Mouse (Mus musculus) urinary bladder, postnatal 36 days (tissue): Measurements from ENCODE around the gene Asap3.

Experiments used
- DNase-seq, 2 experiments: peaks; one replicate each; pipeline ENCODE4 v3.0.0; 2022; ENCODE audit warnings: low spot score in 2 of 2, mixed read lengths in 1 of 2

Asap3 gene

DNA sequence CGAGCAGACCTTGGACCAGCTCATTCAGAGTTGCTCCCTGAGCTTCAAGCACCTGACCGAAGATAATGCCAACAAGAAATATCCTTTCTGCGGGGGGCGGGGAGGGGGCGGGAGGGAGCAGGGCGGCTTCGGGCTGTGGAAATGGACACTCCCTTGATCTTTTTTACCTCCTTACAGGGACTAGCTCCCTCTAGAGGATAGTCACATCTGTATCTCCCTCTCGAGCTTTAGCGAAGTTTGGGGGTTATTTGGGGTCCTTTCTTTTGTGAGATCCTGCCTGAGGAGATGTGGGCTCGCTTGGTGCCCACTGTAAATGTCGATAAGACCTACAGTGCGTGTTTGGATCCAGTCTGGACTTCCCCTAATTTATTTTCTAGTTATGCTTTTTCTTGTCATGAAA lies 24.8 kb upstream of the Asap3 start:
- no peak for DNase-seq

DNA sequence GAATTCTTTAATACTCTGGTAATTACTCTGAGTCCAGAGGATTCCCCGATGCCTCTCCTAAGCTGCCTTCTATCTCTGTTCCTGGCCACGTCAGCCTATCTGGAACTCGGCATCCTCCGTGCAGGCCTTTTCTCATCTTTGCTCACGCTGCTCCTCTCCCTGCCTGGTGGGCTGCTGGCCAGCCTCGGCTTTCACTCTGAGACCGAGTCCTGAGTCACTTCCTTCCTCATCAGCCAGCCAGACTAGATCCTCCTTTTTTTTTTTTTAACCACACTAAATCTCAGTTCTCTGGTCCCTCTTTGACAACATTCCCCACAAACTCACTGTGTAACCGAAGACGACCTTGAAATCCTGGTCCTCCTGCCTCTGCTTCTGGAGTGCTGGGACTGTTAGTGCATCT lies 20.8 kb upstream of the Asap3 start:
- peak in 1 of 2 experiments; percentile 62 for DNase-seq

DNA sequence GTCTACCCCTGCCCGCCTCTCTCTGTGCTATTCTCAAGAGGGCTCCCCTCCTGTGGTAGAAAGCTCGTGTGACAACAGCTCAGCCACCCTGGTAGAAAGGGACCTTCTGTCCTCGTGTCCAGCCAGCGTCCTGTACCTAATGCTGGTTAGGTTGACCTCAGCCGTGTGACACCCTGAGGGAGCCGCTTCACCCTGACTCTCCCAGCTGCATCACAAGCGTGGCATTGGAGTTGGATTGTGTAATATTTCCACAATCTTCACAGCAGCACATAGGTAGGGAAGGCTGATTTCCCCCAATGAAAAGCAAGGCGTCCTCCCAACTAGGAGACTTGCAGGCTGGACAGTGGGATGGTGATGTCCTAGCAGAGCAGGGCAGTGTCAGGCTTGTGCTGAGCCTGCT lies 19.9 kb upstream of the Asap3 start:
- DNase-seq, result no peak

DNA sequence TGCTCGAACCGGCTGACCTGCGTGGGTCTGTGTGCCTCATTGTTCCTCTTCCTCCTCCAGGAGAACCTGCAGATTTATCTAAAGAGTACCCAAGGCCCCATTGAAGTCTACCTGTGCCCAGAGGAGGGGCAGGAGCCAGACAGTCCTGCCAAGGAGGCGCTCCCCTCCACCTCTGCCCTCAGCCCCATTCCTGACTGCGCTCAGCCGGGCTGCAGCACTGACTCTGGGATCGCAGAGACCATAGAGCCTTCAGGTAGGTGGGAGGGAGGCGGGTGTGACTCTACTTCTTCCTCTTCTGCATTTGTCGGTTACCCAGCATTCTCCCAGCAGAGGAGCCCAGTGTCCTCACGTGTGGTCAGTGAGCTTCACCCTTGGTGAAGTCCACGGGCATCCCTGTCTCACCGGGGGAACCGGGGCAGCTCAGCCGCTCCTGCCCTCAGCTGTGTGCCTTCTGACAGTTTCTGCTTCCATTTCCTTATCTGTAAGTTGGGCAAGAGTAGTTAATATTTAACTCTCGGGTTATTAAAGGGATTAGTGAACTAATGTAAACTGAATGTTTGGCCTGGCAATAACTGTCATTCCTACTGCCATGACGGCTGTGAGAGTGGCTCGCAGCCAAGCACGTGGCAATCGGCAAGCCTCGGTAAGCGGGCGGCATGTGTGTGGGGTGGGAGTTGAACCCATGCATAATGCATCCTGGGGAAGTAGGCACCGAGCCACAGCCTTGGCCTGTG lies 19.3 kb upstream of the Asap3 start:
- peak in 1 of 2 experiments; percentile 53 for DNase-seq

DNA sequence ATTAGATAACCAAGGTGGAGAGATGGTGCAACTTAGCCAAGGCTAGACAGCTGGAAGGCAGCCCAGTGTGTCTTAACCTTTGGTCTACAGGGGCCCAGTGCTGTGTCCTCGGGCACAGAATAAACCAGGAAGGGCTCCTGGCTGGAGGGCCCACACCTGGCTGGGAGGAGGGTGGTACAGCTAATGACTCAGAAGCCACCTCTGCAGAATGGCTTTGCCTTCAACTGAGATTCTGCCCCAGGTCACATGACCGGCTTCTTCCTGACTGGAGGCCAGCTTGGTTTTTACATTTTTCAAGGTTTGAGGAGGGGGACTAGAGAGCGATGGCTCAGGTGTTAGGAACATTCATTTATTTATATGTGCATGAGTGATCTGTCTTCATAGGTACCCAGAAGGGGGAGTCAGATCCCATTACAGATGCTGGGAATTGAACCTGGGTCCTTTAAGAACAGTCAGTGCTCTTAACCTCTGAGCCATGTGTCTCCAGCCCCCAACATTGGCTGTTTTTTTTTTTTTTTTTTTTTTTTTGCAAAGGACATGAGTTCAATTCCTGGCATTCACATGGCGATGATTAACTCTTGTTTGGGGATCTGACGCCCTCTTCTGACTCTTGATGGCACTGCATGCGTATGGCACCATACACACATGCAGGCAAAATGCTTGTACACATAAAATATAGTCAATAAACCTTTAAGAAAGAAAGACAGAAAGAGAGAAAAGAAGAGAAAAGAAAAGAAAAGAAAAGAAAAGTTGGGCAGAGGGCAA lies 17.0 kb upstream of the Asap3 start:
- DNase-seq, result no peak

DNA sequence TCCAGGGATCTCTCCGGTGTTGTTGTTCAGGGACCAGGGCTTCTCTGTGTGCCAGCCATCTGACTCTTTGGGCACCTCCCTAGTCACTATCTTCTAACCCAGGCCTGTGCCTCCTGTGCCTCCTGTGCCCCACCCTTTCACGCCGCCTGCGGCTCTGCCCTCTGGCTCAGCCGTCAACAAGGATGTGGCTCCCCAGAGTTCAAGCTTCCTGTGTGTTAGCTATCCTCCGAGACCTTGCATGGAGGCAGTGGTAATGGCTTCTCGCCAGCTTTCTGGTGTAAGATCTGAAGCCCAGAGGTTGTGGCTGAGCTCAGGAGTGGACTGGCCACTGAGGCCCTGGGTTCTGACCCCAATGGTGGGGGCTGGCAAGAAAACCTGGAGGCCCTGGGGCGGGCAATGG lies 16.3 kb upstream of the Asap3 start:
- no peak for DNase-seq

DNA sequence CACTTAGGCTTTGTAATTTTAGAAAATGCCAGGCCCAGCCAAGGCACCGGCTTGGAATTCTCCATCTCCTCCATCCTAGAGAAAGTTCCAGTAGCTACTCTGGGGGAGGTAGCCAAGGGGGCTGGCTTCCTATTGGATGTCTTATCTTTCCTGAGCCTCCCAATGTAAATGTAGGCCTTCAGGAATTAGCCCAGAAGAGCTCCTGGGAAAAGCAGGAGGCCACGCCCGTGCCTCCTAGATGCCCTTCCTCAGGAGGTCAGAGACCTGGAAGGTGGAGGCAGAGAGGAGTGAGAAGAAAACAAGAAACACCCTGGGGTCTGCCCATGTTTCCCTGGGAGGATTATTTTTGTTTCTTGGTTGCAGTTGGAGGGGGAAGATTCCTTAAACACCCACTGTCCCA lies 12.6 kb upstream of the Asap3 start:
- no peak for DNase-seq

DNA sequence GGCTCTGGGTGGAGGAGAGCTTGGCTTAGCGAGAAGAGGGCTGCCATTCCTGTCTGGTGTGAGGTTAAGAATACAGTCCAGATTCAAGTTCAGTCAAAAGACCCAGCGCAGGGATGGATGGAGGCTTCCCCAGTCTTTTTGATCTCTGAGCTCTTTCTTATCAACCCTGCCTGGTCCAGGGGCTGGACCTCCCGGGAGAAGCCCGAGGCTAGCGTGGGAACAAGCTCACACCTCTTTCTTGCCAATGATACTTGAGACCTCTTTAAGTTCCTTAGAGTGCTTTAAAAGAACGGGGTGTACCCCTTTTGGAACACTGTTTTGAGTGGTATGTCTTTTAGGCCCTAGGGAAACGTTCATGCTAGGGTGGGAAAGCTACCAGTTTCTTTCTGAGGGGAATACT lies 11.1 kb upstream of the Asap3 start:
- no peak for DNase-seq

DNA sequence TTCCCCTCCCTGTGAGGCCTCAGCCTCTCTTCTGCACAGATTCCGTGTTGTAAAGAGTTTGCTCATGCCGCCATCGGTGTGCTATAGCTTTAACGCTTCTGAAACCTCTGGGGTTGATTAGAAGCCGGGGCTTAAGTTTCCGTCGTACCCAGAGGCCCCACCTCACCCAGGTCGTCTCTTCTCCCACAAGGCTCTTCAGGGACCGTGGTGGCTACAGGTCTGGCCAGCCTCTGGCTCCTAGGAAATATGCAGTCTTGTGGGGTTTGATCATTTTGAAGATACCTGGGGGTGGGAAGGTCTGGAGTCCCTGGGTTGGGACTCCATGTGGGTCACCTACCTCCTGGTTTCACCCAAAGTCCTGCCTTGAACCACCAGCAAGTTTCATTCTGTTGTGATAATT lies 10.5 kb upstream of the Asap3 start:
- DNase-seq, result no peak

DNA sequence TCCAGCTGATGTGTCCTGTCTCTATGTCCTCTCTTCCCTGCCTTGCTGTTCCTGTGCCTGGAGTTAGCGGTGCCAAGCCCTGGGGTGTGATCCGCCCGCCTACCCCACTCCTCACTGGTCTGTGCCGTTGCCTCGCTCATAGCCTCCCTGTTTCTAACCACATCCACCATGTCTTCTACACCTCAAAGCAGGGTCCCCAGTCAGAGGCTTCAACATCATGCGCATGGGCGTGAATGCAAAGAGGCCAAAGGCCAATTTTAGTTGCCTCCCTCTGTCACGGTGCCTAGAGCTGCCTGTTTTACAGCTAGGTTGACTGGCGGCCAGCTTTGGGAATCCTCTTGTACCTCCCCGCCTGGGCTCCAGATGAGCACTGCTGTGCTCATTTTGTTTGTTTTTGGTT lies 10.0 kb upstream of the Asap3 start:
- DNase-seq, result no peak

DNA sequence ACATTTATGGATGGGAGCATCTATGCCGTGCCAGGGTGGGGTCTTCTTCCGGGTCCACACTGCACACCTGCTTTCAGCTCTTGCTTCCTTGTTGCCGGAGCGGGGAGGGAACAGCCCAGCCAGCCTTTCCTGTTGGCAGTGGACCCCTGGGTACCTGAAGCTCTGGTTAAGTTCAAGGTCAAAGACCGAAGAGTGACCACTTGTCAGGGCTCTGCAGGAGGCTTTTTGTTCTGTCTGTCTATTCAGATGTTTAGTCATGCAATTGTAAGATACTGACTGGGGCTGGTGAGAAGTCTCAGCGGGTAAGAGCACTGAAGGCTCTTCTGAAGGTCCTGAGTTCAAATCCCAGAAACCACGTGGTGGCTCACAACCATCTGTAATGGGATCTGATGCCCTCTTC lies 7.3 kb upstream of the Asap3 start:
- DNase-seq, result no peak

DNA sequence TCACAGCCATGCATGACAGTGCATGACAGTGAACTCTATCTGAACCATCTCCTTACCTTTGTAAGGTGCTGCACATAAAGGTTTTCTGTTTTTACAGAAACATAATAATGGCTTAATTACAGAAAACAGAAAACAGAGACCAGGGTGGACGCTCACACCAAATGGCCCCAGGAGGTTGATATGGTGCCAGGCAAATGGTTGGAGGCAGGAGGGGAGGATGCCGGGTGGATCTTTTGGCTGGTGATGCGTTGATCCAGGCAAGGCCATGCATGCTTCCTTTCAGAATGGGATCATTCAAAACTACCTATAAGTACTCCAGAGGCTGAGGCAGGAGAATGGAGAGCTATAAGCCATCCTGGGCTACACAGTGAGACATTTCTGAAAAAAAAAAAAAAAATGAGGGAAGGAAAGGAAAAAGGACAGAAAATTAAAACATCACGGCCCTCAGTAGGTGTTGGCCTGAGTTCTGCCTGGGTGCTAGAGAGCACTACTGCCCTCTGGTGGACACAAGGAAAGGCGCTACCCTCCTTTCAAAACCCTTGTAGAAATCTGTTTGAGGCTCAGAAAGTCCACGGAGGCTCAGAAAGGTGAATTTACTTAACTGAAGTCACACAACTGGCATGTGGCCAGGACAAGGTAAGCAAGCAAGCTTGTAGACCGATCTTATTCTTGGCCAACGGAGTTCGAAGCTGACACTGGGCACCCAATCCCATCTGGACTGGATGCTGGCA lies 6.4 kb upstream of the Asap3 start:
- DNase-seq, result no peak

DNA sequence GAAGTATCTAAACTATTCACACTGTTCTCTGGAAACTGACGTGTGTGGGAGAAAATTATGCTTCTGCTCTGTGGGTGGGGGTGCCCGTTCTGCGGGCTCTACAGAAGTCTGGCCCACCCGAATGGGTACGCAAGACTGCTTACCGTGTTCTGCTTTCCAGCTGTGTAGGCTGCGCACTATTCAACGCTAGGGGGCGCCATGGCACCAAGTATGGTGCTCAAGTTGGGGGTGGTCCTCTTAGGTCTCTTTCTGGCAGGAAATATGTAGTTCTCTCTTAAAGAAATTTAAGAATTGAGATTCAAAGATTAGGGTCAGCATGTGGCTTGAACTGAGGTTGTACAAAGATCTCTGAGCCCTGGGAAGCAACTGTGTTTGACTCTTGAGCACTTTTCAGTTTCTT lies 3.7 kb upstream of the Asap3 start:
- DNase-seq, result peak; percentile 62 to 71

DNA sequence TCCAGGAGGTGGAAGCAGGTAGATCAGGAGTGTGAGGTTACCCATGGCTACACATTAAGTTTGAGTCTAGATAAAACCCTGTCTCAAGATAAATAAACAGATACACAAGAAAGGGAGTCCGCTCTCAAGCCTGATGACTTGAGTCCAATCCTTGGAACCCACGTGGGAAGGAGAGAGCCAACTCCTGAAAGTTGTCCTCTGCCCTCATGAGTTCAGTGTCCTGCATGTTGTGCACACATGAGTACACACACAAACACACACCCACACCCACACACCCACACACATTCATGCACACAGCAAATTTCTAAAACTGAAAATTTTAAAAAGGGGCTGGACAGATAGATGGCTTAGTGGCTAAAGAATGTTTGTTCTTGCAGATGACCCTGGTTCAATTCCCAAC lies 1.4 kb upstream of the Asap3 start:
- no peak for DNase-seq

DNA sequence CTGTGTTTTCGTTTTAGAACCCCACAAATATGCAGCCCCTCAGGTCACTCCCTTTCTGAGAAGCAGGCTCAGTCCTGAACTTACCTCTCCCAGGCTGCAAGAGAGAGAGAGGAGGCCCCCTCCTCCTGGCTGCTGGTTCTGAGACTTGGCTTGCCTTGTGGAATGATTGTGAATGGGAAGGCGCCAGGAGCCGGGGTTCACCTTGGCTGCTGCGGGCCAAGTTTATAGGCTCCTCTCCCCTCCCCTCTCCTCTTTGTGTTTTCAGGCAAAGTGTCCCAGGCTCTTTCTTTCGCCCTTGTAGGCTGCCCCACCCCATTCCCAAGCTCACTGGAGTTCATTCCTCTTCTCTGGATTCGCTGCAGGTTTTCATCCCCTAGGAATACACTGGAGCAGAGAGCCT lies 778 bp downstream of the Asap3 start:
- DNase-seq, result no peak

DNA sequence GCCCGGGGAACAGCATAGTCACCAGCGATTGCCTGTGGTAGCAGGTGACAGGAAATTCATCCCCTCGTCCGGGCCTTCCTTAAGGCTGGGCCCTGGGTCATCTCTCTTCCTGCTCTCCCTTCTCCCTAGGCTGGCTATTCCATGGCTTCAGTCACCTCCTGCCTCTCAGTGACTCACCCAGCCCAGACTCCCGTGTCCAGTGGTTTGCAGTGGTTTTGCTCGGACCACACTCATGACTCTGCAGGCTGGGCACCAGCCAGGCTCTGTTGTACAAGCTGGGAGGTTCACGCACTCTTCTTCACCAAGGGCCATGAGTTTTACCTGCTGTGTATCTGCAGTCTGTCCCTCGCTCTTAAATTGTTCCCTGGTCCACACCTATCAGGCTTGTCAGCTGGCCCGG lies 4.8 kb downstream of the Asap3 start:
- DNase-seq, result no peak

DNA sequence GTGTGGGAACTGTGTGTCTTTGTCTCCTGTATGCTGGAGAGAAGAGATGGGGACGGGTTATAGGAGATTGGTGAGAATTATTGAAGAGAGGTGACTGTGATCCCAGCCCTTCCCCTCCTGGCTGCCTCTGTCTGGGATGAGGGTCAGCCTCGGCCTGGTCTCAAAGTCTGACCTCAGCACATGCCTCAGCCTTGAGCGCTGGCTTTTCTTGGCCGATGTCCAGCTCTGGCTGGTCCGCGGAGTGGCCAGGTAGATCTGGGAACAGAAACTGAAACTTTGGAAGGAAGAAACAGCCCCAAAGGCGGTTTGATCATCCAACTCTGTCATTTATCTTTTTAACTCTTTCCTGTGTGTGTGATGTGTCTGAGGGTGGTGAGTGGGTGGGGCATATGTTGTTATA lies 7.5 kb downstream of the Asap3 start:
- no peak for DNase-seq

DNA sequence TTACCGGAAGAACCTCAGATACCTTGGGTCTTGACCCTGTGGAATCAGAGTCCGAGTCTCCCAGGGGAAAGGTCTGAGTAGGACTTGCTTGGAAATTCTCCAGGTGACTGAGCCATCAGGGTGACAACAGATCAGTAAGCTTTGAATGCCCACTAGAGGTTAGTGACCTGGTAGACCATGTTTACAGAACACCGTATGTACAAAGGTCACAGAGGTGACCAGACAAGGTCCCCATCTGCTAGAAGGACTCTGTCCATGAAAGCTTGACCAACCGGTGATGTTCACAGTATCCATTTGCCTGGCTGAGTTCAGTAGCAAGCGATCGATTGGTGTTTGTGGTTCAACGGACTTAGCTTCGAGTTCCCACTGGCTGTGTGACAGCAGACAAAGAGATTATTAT lies 8.7 kb downstream of the Asap3 start:
- DNase-seq, result no peak

DNA sequence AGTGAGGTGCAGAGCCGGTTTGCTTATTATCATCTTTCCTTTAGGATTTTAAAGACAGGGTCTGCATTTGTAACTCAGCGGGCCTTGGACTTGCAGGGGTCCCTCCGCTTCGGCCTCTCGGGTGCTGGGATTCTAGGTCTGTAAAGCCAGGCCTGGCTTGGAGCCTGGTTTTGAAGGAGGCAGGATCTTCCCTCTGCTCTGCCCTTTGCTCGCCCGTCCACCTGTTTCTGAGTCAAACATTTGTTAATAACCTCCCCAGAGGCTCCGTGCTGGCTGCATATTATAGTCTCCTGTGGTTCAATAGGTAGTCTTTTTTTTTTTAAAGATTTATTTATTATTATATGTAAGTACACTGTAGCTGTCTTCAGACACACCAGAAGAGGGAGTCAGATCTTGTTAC lies 9.4 kb downstream of the Asap3 start:
- no peak for DNase-seq

DNA sequence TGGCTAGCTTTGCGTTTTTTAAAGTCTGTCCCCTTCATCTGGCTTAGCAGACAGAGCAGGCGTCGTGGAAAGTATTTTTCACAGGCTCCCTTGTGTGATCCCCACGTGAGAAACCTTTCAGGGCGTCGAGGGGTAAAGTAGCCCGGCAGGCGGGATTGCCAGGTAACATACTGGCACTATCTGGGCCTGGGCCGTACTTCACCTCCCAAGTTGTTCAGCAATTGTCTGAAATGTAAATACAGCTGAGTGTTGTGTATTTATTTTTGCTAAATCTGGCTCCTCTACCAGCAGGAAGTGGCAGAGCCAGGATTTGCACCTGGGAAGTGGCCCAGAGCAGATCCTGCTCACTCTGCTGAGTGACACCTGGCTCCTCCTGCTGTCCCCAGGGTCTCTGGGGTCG lies 10.9 kb downstream of the Asap3 start:
- DNase-seq, result no peak

DNA sequence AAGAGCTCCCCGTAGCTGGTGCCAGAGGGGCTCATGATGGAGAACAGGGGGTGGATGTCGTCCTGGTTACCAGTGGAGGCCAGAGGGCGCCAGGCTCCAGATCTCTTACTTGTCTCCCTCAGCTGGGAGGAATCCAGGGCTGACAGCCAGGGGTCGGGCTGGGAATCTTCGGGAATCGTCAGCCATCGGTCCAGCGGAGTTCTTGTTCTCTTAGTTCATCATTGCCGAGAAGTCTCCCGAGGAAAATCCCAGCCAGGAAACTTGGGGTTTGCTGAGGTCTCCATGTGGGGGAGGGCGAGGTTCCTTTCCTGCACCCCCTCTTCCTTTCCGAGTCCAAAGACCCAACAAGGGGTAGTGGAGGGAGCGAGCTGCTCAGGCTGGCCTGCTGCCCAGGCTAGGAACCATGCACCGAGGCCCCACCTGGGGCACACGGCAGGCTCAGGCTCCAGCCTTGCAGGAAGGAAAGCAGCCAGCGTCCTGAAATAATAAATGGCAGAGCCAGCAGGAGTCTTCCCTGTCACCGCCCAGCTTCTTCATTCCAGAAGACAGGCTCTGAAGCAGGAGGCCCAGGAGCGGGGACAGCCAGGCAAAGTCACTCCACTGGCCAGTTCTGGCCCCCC lies 12.5 kb downstream of the Asap3 start:
- DNase-seq, result peak; percentile 53 to 80

DNA sequence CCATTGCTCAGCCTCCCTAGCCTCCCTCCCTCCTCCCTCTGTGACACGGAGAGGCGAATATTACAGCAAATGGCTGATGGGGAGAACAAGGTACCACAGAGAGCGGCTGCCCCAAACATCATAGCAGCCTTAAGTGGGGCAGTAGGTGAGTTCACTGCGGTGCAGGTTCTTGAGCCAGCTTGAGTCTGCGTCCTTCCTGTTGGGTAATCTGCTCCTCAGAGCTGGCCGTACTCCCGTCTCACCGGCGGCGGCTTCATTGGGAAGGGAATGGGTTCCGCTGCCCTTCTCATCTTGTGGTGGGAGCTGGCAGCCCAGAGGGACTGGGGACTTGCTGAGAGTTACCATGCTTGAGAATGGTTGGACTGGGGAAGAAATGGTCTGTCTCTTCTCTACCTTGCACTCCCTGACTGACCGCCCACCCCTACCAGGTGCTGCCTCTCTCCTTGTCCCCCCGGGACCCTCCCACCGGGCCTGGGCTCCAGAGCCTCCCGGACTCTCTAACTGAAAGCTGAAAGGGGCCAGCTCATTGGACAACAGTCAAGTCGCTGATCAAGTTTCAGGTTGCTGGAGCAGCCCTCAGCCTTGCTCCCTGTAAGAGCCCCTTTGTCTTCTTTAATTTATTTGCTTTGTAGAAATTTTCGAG lies 14.1 kb downstream of the Asap3 start:
- no peak for DNase-seq
